Mouse (Mus musculus) megakaryocyte, embryonic 14.5 days (primary cell): ENCODE measurements around the gene Sorbs1.

Experiments
- FLI1 ChIP-seq: IDR thresholded peaks from 2 replicates; pipeline ENCODE4 v1.6.1; 2012; ENCODE audit warnings: low read length, inconsistent platforms, mixed read lengths
- GATA1 ChIP-seq: IDR thresholded peaks from 3 replicates; pipeline ENCODE4 v1.6.1; 2012; ENCODE audit warnings: mixed read lengths, low read length, inconsistent platforms, borderline replicate concordance

GRCm38 (mm10) chr19:40283415-40283814, 230.2 kb downstream of the Sorbs1 start:
- TF ChIP-seq GATA1 (no peak), FLI1 (no peak)
